Mouse (Mus musculus): ENCODE data around the gene D230025D16Rik.

DNA sequence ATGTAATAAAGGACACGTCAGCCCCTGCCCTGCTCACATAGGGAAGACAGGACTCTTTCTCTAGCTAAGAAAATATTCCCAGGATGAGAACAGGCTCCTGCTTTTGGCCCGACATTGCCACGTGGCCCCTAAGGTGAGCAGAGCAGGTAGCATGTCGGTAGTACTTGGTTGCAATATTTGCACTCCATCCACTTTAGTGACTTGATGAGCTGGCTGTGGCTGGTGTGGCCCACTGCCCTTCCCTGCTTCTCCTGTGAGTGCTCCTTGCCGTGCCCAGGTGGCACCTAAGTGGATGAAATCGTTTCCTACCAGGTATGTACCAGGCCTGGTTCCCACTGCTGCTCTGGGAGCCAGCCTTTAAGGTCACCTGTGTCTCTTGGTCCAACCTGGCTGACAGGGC, 27.0 kb downstream of the D230025D16Rik start:
- TF ChIP-seq CTCF (IDR thresholded peaks at IDR 0.05; ENCODE audit: control insufficient read depth, insufficient read depth, low read length), result no peak
- no peak for TF ChIP-seq POLR2A (IDR thresholded peaks at IDR 0.05; ENCODE audit: borderline replicate concordance, control insufficient read depth, low read depth, low read length)

Measured in bone marrow, adult 2 months (tissue).